Mouse (Mus musculus): Measurements from ENCODE around the gene Nkx2-1.
"Not testable (repeated sequence)": the region's sequence is repeated elsewhere in the genome, so short reads cannot be mapped to it uniquely, and the experiment has no call there.

Gene Nkx2-1

DNA sequence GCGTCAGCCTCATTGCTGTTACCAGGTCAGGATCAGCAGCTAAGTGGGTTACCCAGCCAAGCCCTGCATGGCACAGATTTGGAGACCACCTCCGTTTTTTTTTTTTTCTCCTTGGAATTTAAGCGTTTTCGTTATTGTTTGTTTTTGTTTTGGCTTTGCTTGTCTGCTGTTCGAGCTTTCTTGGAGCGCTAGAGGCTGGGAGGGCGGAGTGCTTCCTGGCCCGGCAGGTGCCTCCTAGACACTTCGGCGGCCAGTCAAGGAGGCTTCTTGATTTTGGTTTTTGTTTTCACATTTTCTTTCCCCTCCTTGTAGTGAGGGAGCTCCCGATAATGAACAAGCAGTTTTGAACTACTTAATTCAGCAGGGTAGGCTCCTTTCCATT lies at the start of gene Nkx2-1:
TSS of gene Nkx2-1 (minus strand) at position 25 of the 382 bp plus-strand sequence.
- no peak for DNase-seq (ENCODE audit: low spot score)

DNA sequence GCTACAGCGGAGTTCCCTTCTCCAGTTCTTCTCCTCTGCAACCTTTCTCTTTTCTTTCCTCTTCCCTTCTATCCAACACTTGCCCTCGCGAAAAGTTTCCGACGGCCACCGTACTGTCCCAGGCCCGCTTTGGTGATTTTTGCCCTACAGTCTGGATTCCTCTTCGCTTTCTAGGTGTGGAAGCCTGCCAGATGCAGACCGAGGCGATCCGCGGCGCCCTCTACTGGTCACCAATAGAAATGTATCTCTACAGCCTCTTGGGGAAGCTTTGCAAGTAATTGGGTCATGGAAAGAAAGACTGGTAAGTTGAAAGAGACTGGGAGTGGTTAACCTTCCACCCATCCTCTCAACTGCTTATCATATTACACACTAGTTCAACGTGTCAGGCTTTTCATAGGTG lies 4.4 kb upstream of the Nkx2-1 start:
- DNase-seq (ENCODE audit: low spot score), result no peak

DNA sequence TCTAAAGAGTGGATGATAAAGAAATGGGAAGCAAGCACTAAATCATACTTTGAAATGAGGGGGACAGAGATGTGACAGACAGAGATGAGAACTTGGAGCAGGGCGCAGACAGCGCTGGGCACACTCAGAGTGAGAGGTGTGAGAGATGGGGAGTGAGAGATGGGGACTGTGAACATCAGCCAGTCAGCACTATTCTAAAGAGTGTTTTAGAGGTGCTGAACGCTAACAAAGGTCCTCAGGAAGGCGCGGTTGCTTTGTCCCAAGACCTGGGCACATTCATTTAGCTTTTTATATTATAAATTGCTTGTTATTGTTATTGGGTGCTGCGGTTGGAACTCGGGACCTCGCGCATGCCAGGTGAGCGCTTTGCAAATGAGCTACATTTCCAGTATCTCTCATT lies 3.9 kb upstream of the Nkx2-1 start:
- no peak for DNase-seq (ENCODE audit: low spot score)

DNA sequence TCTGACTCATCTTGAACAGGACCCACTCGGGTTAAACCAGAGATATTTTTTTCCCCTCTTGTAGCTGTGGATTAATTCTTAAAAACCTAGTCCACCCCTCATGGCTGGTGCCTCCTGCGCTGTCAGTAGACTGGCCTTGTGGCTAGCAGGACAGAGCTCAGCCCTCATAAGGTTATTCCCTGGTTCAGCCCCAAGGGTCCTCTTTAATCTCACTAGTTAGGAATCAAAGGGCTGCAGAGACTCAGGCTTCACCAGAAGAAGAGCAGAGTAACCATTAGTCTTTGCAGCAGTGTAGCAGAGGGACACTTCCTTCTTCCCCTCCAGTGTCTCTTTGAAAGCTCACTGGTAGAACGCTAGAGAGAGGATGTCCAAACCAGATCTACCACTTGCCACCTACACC lies 1.9 kb upstream of the Nkx2-1 start:
- DNase-seq (ENCODE audit: low spot score), result no peak

DNA sequence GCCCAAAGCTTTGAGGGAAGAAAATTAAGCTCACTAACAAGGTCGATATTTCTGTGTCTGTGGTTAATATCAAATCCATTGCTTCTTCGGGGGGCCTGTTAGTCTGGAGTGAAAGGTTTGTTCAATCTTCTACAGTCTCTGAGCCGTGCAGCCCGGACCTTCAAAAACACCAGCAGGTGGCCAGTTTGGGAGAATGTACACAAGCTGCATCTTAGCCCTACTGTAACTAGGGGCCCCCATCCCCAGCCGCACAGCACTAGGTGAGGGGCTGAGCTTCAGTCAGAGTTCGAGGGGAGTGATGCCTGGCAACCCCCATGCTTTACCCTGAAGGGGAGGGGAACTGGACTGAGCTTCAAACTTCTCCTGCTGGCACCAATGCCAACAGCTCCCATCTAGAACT lies 1.2 kb upstream of the Nkx2-1 start:
- no peak for DNase-seq (ENCODE audit: low spot score)

DNA sequence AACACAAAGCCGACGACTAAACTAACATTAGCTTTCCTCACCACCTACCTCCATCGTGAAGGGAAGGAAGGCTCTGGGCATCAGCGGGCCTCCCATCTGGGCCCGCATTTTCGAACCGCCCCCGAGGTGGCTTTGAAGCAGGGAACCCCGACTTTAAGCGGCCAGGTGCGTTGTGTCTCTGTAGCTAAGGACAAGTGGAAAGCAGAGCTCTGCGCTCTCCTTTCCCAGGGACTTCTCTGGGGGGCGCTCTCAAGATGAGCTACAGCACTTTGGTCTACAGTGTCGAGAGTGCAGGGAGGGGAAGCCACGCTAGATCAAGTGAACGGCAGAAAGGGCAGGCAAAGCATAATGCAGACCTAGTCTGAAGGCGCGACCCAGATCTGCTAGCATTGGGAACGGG lies 634 bp upstream of the Nkx2-1 start:
- DNase-seq (ENCODE audit: low spot score), result no peak

DNA sequence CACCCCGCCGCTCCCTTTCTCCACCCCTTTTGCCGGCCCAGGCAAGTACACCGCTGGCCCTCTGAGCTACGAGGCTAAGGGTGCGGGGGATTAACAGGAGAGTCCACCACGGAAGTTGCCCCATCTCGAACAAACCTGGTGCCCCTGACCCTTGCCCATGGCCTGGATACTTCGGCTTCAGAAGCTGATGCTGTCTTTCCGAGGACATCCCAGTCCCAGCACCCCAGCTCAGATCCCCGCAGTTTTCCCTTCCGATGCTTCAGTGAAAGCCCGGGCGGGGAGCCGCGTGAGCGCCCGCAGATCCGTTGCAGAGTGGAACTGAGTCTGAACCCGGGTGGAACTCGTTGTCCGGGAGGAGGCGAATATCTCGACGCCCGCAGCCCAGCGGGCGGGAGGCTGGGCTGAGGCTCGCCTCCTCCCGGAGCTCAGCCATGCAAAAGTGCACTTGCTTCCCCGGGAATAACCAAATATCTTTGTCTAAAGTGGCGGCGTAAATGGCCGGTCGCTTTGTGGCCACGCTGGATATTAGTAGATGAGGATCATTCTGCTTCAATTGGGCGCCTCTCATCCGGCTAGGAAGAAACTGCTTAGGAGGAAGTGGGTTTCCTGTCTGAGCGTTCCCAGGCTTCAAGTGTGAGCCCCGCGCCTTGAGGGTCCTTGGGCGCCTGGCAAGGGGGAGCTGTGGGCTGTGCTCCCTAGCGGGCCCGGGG lies 379 bp downstream of the Nkx2-1 start:
- DNase-seq (ENCODE audit: low spot score), result no peak

DNA sequence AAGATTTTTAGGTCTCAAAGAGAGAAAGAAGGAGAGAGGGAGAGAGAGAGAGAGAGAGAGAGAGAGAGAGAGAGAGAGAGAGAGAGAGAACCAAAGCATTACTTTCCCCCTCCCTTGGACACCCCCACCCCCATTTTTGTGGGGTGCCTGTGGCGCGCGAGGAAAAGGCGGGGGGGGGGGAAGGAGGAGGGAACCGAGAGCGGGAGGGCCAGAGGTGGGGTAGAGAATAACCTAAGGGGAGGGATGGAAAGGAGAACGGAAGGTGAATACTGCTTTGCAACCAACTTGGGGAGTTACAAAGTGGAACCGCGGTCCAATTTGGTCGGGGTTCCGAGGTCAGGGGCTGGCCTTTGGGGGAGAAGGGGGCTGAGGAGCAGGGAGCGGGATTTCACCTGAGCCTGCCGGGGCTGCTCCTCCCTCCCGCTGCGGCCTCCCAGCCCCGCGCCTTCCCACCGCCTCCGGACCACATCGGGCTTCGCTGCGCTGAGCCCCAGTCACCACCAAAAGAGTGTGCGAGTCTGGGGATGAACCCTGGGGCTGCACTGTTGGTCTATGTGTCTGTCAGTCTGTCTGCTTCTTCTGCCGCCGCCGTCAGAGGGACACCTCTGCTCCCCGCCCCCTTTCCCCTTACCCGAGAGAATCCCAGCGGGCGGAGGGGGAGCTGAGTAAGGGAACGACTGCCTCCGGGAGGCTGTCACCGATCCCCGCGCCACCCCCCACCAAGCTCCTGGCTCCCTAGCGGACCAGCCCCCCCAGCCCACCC lies 1.1 kb downstream of the Nkx2-1 start:
- no peak for DNase-seq (ENCODE audit: low spot score)

DNA sequence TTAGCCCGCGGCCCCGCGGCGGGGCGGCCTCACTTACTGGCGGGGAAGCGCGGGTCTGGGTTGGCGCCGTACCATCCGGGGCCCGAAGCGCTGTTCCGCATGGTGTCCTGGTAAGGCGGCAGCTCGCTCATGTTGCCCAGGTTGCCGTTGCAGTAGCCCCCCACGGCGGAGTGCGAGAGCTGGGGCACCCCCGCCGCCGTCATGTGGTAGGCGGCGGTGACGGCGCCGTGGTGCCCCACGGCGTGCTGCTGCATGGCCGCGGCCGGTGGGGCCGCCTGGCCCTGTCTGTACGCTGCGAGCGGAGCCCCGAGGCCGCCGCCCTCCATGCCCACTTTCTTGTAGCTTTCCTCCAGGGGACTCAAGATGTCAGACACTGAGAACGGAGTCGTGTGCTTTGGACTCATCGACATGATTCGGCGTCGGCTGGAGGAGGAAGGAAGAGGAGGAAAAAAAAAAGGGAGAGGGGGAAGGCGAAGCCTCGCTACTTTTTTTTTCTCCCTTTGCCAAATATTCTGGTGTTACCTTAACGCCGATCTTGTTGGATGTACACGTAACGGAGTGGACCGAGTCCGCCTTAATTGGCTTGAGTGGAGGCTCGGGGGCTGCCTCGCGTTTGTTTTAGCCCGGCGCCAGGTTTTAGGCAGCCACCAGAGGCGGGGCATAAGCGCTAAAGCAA lies 1.9 kb downstream of the Nkx2-1 start:
- DNase-seq (ENCODE audit: low spot score), result no peak

DNA sequence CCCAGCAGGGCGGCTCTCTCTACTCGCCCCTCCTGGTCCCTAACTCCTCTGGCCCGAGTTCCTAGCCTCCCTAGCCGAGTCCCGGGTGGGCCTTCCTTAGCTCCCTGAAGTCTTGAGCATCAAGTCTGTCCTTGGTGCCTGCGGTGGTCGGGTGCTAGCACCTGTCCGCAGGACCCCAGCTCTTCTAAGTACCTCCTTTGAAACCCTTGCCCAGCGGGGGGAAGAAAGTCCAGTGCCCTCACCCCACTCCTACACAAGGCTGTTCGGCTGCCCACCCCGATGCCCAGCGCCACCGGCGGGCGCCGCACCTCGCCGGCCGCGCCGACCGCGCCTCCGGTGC lies 2.4 kb downstream of the Nkx2-1 start:
- no peak for DNase-seq (ENCODE audit: low spot score)

DNA sequence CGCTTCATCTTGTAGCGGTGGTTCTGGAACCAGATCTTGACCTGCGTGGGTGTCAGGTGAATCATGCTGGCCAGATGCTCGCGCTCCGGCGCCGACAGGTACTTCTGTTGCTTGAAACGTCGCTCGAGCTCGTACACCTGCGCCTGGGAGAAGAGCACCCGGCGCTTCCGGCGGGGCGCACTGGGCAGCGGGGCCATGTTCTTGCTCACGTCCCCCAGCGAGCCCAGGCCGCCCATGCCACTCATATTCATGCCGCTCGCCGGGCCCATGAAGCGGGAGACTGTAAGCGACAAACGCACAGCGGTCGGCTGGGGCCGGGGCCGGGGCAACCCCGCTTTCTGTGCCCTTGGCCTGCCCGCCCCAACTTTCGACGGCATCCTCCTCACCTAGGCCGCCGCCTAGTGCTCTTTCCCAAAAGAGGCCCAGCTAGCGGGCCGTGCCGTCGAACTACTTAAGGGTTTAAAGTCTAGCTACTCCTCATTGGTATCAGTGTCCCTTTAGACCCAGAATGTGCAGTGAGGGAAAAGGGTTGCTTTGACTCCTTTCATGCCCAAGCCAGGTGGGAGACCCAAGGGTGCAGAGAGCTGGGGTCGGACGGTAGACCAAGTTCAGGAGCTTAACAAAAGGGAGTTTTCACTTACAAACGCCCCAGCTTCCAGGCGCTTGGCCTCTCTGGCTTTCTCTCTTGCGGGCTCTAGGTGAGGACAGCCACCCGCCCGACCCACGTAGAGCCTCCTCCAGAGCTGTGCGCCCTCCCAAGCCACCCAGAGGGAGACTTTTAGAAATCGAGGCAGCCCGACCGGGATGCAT lies 3.0 kb downstream of the Nkx2-1 start:
- no peak for DNase-seq (ENCODE audit: low spot score)

DNA sequence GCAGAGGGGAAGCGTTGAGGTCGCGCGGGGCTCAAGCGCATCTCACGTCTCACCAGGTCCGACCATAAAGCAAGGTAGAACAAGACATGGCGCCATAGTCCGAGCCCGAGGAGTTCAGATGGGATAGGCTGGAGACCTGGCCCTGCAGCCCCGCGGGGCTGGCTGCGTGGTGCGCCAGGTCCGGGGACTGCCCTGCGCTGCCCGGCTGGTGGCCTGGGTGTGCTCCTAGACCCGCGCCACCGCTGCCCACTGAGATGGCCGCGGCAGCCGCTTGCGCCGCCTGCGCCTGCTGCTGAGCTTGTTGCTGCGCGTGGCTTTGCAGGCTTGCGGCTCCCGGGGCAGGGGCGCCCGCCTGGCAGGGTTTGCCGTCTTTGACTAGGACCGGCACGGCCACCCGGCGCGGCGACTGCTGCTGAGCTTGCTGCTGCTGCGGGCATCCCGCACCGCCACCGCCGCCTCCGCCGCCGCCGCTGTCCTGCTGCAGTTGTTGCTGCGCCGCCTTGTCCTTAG lies 3.7 kb downstream of the Nkx2-1 start:
- DNase-seq (ENCODE audit: low spot score), result no peak

DNA sequence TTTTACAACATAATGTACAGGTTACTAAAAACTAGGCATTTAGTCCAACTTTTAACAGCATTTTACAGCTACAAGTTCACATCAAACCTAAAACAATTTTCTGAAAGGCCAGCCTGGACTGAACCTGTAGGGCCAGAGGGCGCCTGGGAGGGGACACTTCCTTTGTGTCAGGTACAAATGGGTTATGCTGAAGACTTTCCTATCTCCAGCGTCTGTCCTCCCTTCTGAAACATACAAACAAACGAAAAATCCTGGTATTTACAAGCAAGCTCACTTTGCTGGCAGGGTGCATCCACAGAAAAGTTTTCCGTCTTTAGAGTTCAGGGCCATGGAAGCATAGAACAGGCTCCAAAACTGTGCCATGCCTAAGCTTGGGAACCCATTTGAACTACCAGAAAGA lies 4.6 kb downstream of the Nkx2-1 start:
- DNase-seq (ENCODE audit: low spot score), result no peak

DNA sequence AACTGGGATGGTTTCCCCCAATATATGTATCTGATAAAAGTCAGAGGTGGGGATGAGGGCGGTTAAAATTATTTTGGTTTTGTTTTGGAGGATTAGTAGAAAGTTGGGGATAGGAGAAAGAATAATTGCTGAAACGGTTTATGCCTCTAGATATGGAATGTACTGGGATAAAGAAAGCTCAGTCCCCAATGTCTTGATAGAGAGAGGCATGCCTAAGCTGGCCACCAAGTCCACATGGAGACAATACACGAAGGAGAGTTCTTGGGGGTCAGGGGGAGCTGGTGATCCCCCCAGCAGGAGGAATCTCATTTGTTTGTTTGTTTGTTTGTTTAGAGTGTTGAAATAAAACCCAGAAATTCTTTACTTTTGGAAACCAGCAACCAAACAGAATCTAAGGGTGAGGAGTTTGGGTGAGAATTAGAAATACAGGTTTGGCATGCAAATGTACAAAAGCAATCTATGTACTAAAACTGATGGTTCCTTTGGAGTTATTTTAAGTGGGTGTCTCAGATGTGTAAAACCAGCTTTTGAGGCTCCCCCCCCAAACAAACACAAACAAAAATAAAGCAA lies 5.6 kb downstream of the Nkx2-1 start:
- no peak for DNase-seq (ENCODE audit: low spot score)

DNA sequence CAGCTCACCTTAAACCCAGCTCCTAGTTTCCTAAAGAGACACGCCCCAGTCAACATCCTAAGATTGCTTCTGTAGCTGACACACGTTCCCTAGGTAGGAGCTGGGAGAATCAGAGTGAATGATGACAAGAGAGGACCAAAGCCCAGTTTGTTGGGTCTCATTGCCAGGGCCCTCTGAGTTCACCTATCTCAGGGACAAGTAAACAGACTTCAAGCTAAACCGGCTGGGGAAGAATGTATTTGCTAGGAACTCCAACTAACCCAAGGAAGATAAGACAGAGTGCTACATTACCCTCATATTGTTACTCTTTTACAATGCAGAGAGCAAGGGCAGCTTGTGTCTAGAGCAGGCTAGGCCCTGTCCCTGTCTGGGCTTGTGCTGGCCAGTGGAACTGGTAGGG lies 6.8 kb downstream of the Nkx2-1 start:
- DNase-seq (ENCODE audit: low spot score), result no peak

DNA sequence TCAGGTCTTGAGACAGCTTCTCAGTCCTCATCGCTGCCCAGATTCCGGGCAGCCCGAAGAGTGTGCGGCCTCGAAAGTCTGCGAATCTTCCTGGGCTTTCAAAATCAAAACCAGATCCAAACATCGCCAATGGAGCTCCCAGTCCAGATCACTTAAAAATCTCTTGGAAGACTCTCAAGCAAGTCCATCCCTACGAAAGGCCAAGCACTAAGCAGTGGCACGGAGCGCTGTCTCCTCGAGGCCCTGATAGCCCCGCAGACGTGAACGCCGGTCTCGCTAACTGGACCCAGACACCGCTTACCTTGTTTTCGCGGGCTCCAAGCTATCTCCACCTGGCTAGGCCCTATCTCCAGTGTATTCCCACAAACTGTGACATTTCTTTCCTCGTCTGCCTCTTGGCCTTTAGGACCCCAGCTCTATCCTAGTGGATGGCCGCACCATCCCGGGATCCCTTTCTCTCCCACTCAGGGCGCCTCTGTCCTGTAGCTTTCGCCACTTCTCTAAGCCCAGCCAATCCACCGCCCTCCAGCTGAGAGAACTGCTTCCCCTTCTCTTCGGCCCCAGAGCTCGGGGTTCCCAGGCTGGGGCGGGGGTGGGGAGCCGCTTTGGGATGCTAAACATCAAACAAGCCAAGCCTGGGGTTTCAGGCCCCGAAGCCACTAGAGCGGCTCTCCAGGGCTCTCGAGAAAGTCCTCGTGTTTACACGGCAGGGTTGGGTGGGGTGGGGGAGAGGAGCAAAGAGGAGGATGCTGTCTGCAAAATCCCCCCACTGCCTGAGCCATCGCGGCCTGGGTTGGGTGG lies 7.6 kb downstream of the Nkx2-1 start:
- no peak for DNase-seq (ENCODE audit: low spot score)

DNA sequence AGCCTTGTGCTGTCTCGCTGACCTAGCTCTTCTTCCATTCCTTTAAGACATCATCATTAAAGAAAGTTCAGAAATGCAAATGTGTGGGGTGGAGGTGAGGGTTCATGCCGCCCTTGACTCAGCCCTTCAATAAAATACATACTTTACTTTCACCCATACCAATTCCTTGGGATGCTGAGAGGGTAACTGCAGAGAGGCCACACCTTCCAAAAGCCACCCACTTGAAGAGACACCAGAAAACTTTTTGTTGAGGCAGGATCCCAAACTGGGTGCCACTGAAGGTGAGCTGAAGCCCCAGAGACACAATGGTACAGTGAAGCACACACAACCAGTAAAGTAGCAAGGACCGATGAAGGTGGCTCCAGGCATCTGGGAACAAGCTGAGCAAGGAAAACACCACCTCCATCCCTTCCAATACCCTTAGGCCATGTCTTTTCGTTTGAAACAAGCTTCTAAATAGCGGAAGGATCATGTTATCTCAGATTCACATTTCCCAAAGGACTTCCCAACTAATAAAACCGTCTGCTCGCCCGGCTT lies 8.6 kb downstream of the Nkx2-1 start:
- no peak for DNase-seq (ENCODE audit: low spot score)

DNA sequence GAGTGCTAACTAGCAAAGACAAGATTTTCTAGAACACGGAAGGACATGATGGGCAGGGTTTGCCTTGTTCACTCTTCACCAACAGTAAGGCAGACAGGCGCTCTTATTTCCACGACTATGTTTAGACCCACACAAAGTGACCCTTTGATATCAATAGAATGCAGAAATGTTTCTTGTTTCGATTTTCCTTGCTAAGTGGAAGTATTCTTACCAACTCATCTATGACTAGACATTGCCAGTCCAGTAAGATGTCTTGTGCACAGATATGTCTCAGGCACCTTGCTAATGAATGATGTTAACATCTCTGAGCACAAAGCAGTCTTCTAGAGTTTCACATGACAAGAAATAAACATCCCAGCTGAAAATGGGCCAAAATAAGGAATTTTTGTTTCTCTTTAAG lies 9.6 kb downstream of the Nkx2-1 start:
- DNase-seq (ENCODE audit: low spot score), result no peak

DNA sequence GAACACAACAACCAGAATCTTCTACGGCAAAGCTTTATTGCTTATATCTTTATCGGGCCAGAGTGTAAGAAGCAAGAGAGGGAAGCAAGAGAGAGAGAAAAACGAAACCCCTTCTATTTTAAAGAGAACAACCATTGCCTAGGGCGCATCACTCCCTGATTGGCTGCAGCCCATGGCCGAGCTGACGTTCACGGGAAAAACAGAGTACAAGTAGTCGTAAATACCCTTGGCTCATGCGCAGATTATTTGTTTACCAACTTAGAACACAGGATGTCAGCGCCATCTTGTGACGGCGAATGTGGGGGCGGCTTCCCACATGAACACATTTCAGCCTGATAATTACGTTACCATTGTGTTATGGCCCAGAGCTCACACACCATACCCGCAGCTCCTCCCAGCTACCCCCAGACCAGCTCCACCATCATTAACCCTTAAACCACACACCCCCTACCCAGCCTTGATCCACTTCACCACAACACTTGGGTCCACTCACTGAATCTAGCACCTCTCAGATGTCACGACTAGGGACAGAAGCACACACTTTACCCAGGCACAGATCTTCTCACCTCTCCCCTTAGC lies 11.4 kb downstream of the Nkx2-1 start:
- DNase-seq (ENCODE audit: low spot score), result not testable (repeated sequence)

DNA sequence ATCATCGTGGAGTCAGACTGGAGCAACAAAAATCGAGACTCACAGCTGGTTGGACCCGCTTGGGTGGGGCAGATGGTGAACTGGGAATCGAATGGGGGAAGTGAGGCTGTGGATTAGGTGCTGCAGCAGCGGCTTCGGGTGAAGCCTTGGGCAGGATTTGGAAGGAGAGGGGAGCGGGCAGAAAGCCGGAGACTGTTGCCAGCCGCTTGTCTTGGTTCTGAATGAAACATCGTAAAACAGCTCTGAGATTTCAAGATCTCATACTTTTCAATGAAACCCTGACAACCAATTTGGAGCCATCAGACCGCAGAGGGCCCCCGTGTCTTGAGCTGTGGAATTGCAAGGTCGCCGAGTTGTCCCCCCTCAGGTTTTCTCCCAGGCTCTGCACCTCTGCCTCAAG lies 12.5 kb downstream of the Nkx2-1 start:
- no peak for DNase-seq (ENCODE audit: low spot score)

DNA sequence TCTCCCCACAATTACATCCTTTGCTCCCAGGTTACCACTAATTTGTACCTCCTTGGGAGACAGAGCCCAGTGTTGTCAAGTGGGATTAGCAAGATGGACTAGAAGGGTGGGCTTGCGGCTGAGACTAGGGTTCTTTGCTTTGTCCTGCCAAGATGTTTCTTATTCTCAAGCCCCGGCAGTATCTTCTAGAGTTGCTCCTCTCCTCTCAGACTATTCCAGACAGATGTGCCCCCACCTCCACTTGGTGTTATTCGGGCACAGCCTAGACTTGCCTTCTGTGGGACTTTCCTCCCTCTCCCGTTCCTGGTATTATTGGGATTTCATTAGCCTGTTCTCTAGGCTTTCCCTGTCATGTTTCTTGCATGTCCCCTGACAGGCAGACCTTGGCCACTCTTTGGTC lies 14.5 kb downstream of the Nkx2-1 start:
- no peak for DNase-seq (ENCODE audit: low spot score)

All from yolk sac, embryonic 10.5 days (tissue).